Mouse (Mus musculus) heart, embryonic 13.5 days (tissue): ENCODE results near the gene Cel. TPM values are rescaled to one million over a fixed set of nuclear protein-coding genes. Genes with fewer than 3 reads are reported as not detected.

Source experiments
- ATAC-seq: fragments of 200-750 bp; cut with Nextera tagmentation; 2 replicates; pipeline ENCODE4 v1.8.0; 2017; ENCODE audit warnings: moderate TSS enrichment; ENCODE audit not compliant: insufficient number of reproducible peaks, low FRiP score, low TSS enrichment; ENCODE audit errors: extremely low read depth
- H3K27ac ChIP-seq: fragments of 300-500 bp; sonication (generic); replicated peaks from 2 replicates; pipeline ENCODE4 v1.5.1; 2015; ENCODE audit warnings: moderate library complexity, mild to moderate bottlenecking, inconsistent platforms
- H3K27me3 ChIP-seq: fragments of 300-500 bp; sonication (generic); replicated peaks from 2 replicates; pipeline ENCODE4 v1.6.1; 2015; ENCODE audit warnings: mild to moderate bottlenecking, inconsistent platforms
- H3K36me3 ChIP-seq: fragments of 300-500 bp; sonication (generic); 2 replicates; pipeline ENCODE4 v1.6.1; 2015; ENCODE audit warnings: mild to moderate bottlenecking, inconsistent platforms
- H3K4me1 ChIP-seq: fragments of 300-500 bp; sonication (generic); 2 replicates; pipeline ENCODE4 v1.6.1; 2015; ENCODE audit warnings: inconsistent platforms
- H3K4me2 ChIP-seq: fragments of 300-500 bp; sonication (generic); 2 replicates; pipeline ENCODE4 v1.6.1; 2015; ENCODE audit warnings: inconsistent platforms, mild to moderate bottlenecking, moderate library complexity
- H3K4me3 ChIP-seq: fragments of 300-500 bp; sonication (generic); 2 replicates; pipeline ENCODE4 v1.5.1; 2015; ENCODE audit warnings: moderate library complexity, mild to moderate bottlenecking, inconsistent platforms
- H3K9ac ChIP-seq: fragments of 300-500 bp; sonication (generic); 2 replicates; pipeline ENCODE4 v1.6.1; 2015; ENCODE audit warnings: inconsistent platforms, mild to moderate bottlenecking, moderate library complexity
- H3K9me3 ChIP-seq: fragments of 300-500 bp; sonication (generic); 2 replicates; pipeline ENCODE4 v1.6.1; 2016; ENCODE audit warnings: inconsistent platforms
- WGBS: fragments of 180-500 bp; shearing (Covaris S2); methylation state at CpG from one replicate; pipeline ENCODE4 v1.1.7; 2015; ENCODE audit warnings: mixed read lengths; 5-methylcytosine and 5-hydroxymethylcytosine counted together
- polyA plus RNA-seq: library from polyadenylated mRNA; unstranded; fragments of >200 nt; fragmentation: Nextera tagmentation; extraction: Ambion mirVana; gene quantifications from 2 replicates; pipeline ENCODE4 v1.2.1, GENCODE M21; 2015

Gene Cel
- polyA plus RNA-seq, 1 experiment from 2014 or later: not detected

- H3K4me2 ChIP-seq: no peak overlapping the region
- no peaks in the 10 kb centered on the region for H3K27me3 ChIP-seq
- H3K4me1 ChIP-seq: peaks cover 71% of the 10 kb centered on the region
- 81% methylated on average over 20 of the region's 20 CpGs for WGBS
- H3K9me3 ChIP-seq: no peaks in the 10 kb centered on the region
- H3K36me3 ChIP-seq: no peaks in the 10 kb centered on the region
- H3K9ac ChIP-seq: no peak overlapping the region; the same call in 1 of the 2 replicates
- H3K4me3 ChIP-seq: no peak overlapping the region
- no peak for ATAC-seq
- no peak overlapping the region for H3K27ac ChIP-seq
Measured at GRCm38 (mm10) chr2:28527436-28528353, 35.5 kb downstream of the Cel start.

- Histone ChIP-seq H3K4me1 (peaks cover 57% of the 10 kb centered on the region), H3K4me3 (no peak overlapping the region), H3K36me3 (no peaks in the 10 kb centered on the region), H3K27me3 (no peaks in the 10 kb centered on the region), H3K4me2 (peak overlapping the region; percentile 26), H3K9me3 (no peaks in the 10 kb centered on the region), H3K27ac (peak overlapping the region; percentile 84), H3K9ac (peak overlapping the region; percentile 57)
- ATAC-seq: no peak
- WGBS: 44% methylated on average over 12 of the region's 12 CpGs
Measured at GRCm38 (mm10) chr2:28525943-28526876, 37.0 kb downstream of the Cel start.

DNA sequence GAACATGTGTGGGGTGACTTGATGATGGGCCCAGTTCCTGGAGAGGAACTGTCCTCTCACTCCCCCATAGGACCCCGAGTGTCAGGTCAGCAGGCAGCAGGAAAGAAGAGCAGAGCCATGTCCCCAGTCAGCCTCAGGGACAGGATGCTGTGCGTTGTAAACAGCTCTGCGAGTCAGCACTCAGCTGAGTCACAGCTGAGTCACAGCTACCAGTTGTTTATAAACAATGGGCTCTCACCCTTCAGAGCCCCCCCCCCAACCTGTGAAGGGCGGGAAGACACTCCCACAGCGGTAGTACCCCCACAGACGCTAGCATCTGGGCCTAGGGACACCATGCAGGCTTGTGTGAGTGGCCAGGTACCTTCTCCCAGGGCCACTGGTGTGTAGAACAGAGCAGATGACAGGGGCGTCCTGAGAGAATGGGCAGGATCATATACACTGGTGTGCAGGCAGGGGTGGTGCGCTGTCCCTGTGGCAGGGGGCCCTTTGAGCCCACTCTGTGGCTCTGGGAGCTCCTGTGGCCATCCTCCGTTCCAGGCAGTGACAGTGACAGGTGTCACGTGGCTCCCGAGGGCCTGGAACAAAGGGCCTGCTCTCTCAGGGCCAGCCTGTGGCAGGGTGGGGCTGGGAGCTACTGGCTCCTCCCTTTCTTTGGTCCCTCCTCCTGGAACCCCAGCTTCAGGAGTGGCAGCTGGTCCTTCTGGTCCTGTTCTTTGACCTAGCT is 37.8 kb downstream of the Cel start:
- Histone ChIP-seq H3K27me3 (no peaks in the 10 kb centered on the region), H3K4me1 (peaks cover 50% of the 10 kb centered on the region), H3K4me3 (0 out of 2 replicates have a peak overlapping the region, but pooled peaks have one; percentile 10), H3K9me3 (no peaks in the 10 kb centered on the region), H3K4me2 (peak overlapping the region; percentile 29), H3K9ac (peak overlapping the region; percentile 57), H3K36me3 (no peaks in the 10 kb centered on the region), H3K27ac (peak overlapping the region; percentile 84)
- ATAC-seq: peak; percentile 79
- 19% methylated on average over 11 of the region's 11 CpGs for WGBS

DNA sequence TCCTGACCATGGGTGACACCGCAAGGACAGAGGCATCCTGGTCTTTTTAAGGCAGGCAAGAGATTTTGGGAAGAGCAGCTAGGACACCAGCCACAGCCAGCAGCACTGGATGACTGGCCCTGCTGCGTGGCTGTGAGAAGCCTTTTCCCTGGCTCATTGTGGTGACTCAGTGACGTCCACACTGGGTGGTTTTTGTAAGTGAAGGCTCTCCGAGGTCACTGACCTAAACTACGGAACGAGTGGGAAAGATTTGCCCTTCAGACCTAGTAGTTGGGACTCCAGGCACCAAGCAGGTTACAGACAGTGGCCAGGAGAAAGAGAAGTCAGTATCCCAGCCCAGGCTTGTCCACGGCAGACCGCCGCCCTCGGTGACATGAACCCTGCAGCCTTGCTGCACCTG is 38.8 kb downstream of the Cel start:
- 82% methylated on average over 10 of the region's 10 CpGs for WGBS

GRCm38 (mm10) chr2:28523643-28524117 is 39.5 kb downstream of the Cel start:
- H3K9me3 ChIP-seq: no peaks in the 10 kb centered on the region
- peak; percentile 69 for ATAC-seq

More for the DNA sequence above, 38.8 kb downstream of the Cel start:
- H3K4me2 ChIP-seq: no peak overlapping the region
- no peaks in the 10 kb centered on the region for H3K27me3 ChIP-seq
- peak overlapping the region; percentile 84 for H3K27ac ChIP-seq
- H3K4me3 ChIP-seq: no peak overlapping the region
- peak overlapping the region; percentile 33; the same call in 1 of the 2 replicates for H3K9ac ChIP-seq
- H3K36me3 ChIP-seq: no peaks in the 10 kb centered on the region
- ATAC-seq: no peak
- H3K9me3 ChIP-seq: no peaks in the 10 kb centered on the region
- H3K4me1 ChIP-seq: peaks cover 41% of the 10 kb centered on the region

DNA sequence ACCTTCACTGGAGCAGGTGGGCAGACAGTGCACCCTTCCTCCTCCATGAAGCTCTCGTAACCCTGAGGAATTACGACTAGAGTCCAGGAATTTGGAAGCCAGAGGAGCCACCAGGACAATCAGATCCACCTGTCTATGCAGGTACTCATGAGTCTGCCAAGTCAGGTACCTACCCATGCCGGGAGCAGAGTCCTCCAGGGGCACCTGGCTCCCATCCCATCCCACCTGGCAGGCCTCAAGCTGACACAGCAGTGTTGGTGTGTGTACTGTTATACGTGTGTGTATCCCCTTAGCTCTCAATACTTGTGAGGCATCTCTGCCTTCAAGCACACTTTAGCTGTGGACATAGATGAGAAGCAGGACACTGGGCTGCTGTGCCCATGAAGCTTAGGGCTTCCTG is 41.0 kb downstream of the Cel start:
- no peaks in the 10 kb centered on the region for H3K27me3 ChIP-seq
- peaks cover 48% of the 10 kb centered on the region for H3K4me1 ChIP-seq
- H3K27ac ChIP-seq: no peak overlapping the region
- no peak overlapping the region for H3K4me2 ChIP-seq
- no peak for ATAC-seq
- H3K9ac ChIP-seq: no peak overlapping the region
- no peaks in the 10 kb centered on the region for H3K9me3 ChIP-seq
- H3K36me3 ChIP-seq: no peaks in the 10 kb centered on the region
- H3K4me3 ChIP-seq: no peak overlapping the region
- 73% methylated on average over 4 of the region's 4 CpGs for WGBS

More at GRCm38 (mm10) chr2:28523643-28524117, 39.5 kb downstream of the Cel start:
- Histone ChIP-seq H3K4me3 (no peak overlapping the region), H3K4me2 (no peak overlapping the region), H3K36me3 (no peaks in the 10 kb centered on the region), H3K9ac (no peak overlapping the region), H3K4me1 (peaks cover 38% of the 10 kb centered on the region), H3K27me3 (no peaks in the 10 kb centered on the region), H3K27ac (peak overlapping the region; percentile 84)
- WGBS: 15% methylated on average over 5 of the region's 5 CpGs

DNA sequence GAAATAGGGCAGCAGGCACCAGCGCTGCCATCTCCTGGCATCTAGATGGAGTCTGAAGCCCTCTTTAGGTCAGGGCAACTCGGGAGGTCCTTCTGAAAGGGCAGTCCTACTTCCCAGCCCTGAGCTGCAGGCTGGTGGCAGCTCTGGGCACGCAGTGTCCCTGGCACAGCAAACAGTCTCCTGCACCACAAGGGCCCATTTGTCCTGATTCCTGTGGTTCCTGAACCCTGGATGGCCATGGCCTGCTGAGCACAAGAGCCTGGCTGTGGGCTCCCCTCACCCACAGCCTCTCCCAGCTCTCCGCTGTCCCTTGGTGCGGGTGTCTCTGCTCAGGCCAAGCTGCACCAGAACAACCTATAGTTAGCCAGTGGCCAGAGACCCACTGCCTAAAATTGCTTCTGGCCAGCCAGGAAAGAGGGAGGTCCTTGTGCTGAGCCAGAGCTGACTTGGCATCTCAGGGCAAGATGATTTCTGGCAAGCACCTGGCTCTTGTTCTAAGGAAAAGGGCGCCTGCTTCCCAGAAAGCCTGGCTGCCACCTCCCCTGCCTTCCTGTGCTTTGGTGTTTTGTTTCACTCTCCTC is 41.5 kb downstream of the Cel start:
- Histone ChIP-seq H3K4me2 (no peak overlapping the region), H3K36me3 (no peaks in the 10 kb centered on the region), H3K9me3 (no peaks in the 10 kb centered on the region), H3K4me3 (no peak overlapping the region), H3K4me1 (peaks cover 46% of the 10 kb centered on the region), H3K27ac (no peak overlapping the region), H3K27me3 (no peaks in the 10 kb centered on the region), H3K9ac (0 out of 2 replicates have a peak overlapping the region, but pooled peaks have one; percentile 14)
- no peak for ATAC-seq
- 84% methylated on average over 6 of the region's 6 CpGs for WGBS

DNA sequence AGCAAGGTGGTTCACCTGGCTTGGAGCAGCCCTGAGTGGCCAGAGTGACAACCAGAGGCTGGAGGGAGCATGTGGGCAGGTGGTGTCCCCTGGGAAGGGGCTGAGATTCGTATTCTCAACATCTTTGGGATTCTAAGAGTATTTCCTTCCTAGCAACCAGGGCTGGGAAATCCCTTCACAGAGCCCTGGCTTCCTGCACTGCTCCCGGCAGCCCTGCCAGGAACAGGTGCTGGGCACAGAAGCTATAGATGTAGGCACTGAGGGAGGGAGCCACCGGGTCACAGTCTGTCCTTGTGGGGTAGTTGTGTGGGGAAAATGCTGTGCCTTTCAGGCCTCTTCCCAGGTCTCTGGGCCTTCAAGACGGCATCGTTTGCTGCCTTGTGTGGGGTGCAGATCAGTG is 42.6 kb downstream of the Cel start:
- Histone ChIP-seq H3K9ac (no peak overlapping the region), H3K27me3 (no peaks in the 10 kb centered on the region), H3K27ac (no peak overlapping the region), H3K4me2 (no peak overlapping the region), H3K4me3 (no peak overlapping the region), H3K36me3 (no peaks in the 10 kb centered on the region), H3K9me3 (no peaks in the 10 kb centered on the region), H3K4me1 (peaks cover 35% of the 10 kb centered on the region)
- 79% methylated on average over 5 of the region's 5 CpGs for WGBS
- ATAC-seq: no peak

GRCm38 (mm10) chr2:28518231-28518630 is 45.0 kb downstream of the Cel start:
- Histone ChIP-seq H3K27ac (no peak overlapping the region), H3K9ac (no peak overlapping the region), H3K36me3 (no peaks in the 10 kb centered on the region), H3K4me2 (no peak overlapping the region), H3K9me3 (no peaks in the 10 kb centered on the region), H3K27me3 (peaks cover 5% of the 10 kb centered on the region; the same call in 1 of the 2 replicates), H3K4me1 (peaks cover 27% of the 10 kb centered on the region), H3K4me3 (no peak overlapping the region)
- WGBS: 68% methylated on average over 2 of the region's 2 CpGs
- no peak for ATAC-seq

GRCm38 (mm10) chr2:28517206-28517909 is 45.8 kb downstream of the Cel start:
- Histone ChIP-seq H3K4me1 (peaks cover 27% of the 10 kb centered on the region), H3K36me3 (no peaks in the 10 kb centered on the region), H3K4me2 (peak overlapping the region; percentile 2; the same call in 1 of the 2 replicates), H3K27me3 (peaks cover 10% of the 10 kb centered on the region; the same call in 1 of the 2 replicates), H3K27ac (no peak overlapping the region; the same call in 1 of the 2 replicates), H3K9ac (no peak overlapping the region), H3K9me3 (no peaks in the 10 kb centered on the region), H3K4me3 (no peak overlapping the region)
- 32% methylated on average over 5 of the region's 5 CpGs for whole genome bisulfite sequencing
- no peak for ATAC-seq
